Mouse (Mus musculus) hindbrain, postnatal 0 days (tissue): ENCODE measurements around the gene Qk. TPM values are rescaled to one million over a fixed set of nuclear protein-coding genes. Genes with fewer than 3 reads are reported as not detected.
A peak's percentile ranks its signal among the peaks of the same experiment; 100 is the strongest.

ENCODE experiments used
- ATAC-seq: fragments of 200-750 bp; cut with Nextera tagmentation; 2 replicates; pipeline ENCODE4 v1.8.0; 2017; ENCODE audit warnings: mild to moderate bottlenecking, moderate TSS enrichment, moderate library complexity
- DNase-seq: peaks from one replicate; pipeline ENCODE4 v3.0.0-alpha.2; 2015; ENCODE audit warnings: low spot score
- H3K27ac ChIP-seq: fragments of 300-500 bp; sonication (generic); 2 replicates; pipeline ENCODE4 v1.5.1; 2014; ENCODE audit warnings: mild to moderate bottlenecking
- H3K27me3 ChIP-seq: fragments of 300-500 bp; sonication (generic); 2 replicates; pipeline ENCODE4 v1.6.1; 2014; ENCODE audit warnings: low read length, mixed read lengths; ENCODE audit not compliant: insufficient read depth
- H3K36me3 ChIP-seq: fragments of 300-500 bp; sonication (generic); 2 replicates; pipeline ENCODE4 v1.6.1; 2014; ENCODE audit warnings: low read length, mixed read lengths; ENCODE audit not compliant: insufficient read depth
- H3K4me1 ChIP-seq: fragments of 300-500 bp; sonication (generic); 2 replicates; pipeline ENCODE4 v1.6.1; 2014; ENCODE audit warnings: antibody characterized with exemption, low read length, mixed read lengths; ENCODE audit not compliant: insufficient read depth
- H3K4me2 ChIP-seq: fragments of 300-500 bp; sonication (generic); 2 replicates; pipeline ENCODE4 v1.6.1; 2014; ENCODE audit warnings: low read depth, mild to moderate bottlenecking, low read length, moderate library complexity, mixed read lengths
- H3K4me3 ChIP-seq: fragments of 300-500 bp; sonication (generic); 2 replicates; pipeline ENCODE4 v1.5.1; 2014; ENCODE audit warnings: low read length
- H3K9ac ChIP-seq: fragments of 300-500 bp; sonication (generic); replicated peaks from 2 replicates; pipeline ENCODE4 v1.6.1; 2014; ENCODE audit warnings: mild to moderate bottlenecking, low read length, moderate library complexity, mixed read lengths
- H3K9me3 ChIP-seq: fragments of 300-500 bp; sonication (generic); 2 replicates; pipeline ENCODE4 v1.6.1; 2016; ENCODE audit warnings: low read length, mixed read lengths
- CTCF ChIP-seq: IDR thresholded peaks from 2 replicates; pipeline ENCODE4 v1.5.1; 2016; ENCODE audit warnings: antibody characterized with exemption, control low read depth, low read depth
- WGBS: fragments of 180-500 bp; shearing (Covaris S2); extraction: QIAGEN DNeasy Blood & Tissue Kit; methylation state at CpG from one replicate; pipeline ENCODE4 v1.1.7; 2014; 5-methylcytosine and 5-hydroxymethylcytosine counted together
- polyA plus RNA-seq: library from polyadenylated mRNA; unstranded; fragments of >200 nt; fragmentation: Nextera tagmentation; extraction: Ambion mirVana; gene quantifications from 2 replicates; pipeline ENCODE4 v1.2.1, GENCODE M21; 2015
- total RNA-seq: library from RNA; depleted of rRNA; stranded (reverse); fragments of >200 nt; gene quantifications from 2 replicates; pipeline ENCODE4 v1.2.3, GENCODE M21; 2014

Gene Qk
- total and polyA plus RNA-seq, 2 experiments from 2014 or later = 66.7 to 482 TPM

GRCm38 (mm10) chr17:10335809-10336499, 16.3 kb upstream of the Qk start:
- H3K36me3 ChIP-seq = no peaks in the 10 kb centered on the region
- no peak for TF ChIP-seq CTCF
- H3K9ac ChIP-seq = peak overlapping the region; percentile 60
- H3K27me3 ChIP-seq = no peaks in the 10 kb centered on the region
- peak overlapping the region; percentile 89 for H3K4me2 ChIP-seq
- 9% methylated on average over 16 of the region's 16 CpGs for WGBS
- no peaks in the 10 kb centered on the region; the same call in 1 of the 2 replicates for H3K4me1 ChIP-seq
- ATAC-seq (peak; percentile 54; the same call in 1 of the 2 replicates), DNase-seq (peak; percentile 66)
- peak overlapping the region; percentile 91 for H3K27ac ChIP-seq
- peak overlapping the region; percentile 48 for H3K4me3 ChIP-seq
- no peaks in the 10 kb centered on the region for H3K9me3 ChIP-seq

- H3K4me3 ChIP-seq = peak overlapping the region; percentile 48
- H3K9me3 ChIP-seq = no peaks in the 10 kb centered on the region
- DNase-seq (peak; percentile 91), ATAC-seq (peak; percentile 94)
- peak overlapping the region; percentile 91 for H3K27ac ChIP-seq
- no peaks in the 10 kb centered on the region for H3K27me3 ChIP-seq
- H3K4me2 ChIP-seq = peak overlapping the region; percentile 89
- no peaks in the 10 kb centered on the region; the same call in 1 of the 2 replicates for H3K4me1 ChIP-seq
- peak; percentile 64 for TF ChIP-seq CTCF
- H3K36me3 ChIP-seq = no peaks in the 10 kb centered on the region
- peak overlapping the region; percentile 60 for H3K9ac ChIP-seq
- under 1% methylated on average over 31 of the region's 31 CpGs for WGBS
These were observed 15.5 kb upstream of the Qk start for GRCm38 (mm10) chr17:10334957-10335690.

- Histone ChIP-seq H3K4me2 (peak overlapping the region; percentile 89), H3K27ac (peak overlapping the region; percentile 91), H3K4me3 (peak overlapping the region; percentile 48), H3K9ac (peak overlapping the region; percentile 60), H3K36me3 (no peaks in the 10 kb centered on the region), H3K9me3 (no peaks in the 10 kb centered on the region), H3K27me3 (no peaks in the 10 kb centered on the region), H3K4me1 (no peaks in the 10 kb centered on the region; the same call in 1 of the 2 replicates)
- WGBS = 6% methylated on average over 1 of the region's 1 CpGs
- DNase-seq (no peak), ATAC-seq (no peak)
- TF ChIP-seq CTCF = no peak
These were observed 14.8 kb upstream of the Qk start for GRCm38 (mm10) chr17:10334481-10334880.

GRCm38 (mm10) chr17:10333321-10333720, 13.7 kb upstream of the Qk start:
- no peaks in the 10 kb centered on the region for H3K9me3 ChIP-seq

GRCm38 (mm10) chr17:10332127-10332526, 12.5 kb upstream of the Qk start:
- no peak for DNase-seq

More at GRCm38 (mm10) chr17:10333321-10333720, 13.7 kb upstream of the Qk start:
- H3K27me3 ChIP-seq = no peaks in the 10 kb centered on the region
- H3K4me3 ChIP-seq = no peak overlapping the region
- H3K27ac ChIP-seq = peak overlapping the region; percentile 51; the same call in 1 of the 2 replicates
- no peak for ATAC-seq
- H3K4me1 ChIP-seq = no peaks in the 10 kb centered on the region; the same call in 1 of the 2 replicates
- no peaks in the 10 kb centered on the region for H3K36me3 ChIP-seq
- no peak for DNase-seq
- H3K4me2 ChIP-seq = no peak overlapping the region
- H3K9ac ChIP-seq = no peak overlapping the region
- TF ChIP-seq CTCF = no peak
- WGBS = 86% methylated on average over 8 of the region's 8 CpGs

GRCm38 (mm10) chr17:10329461-10329860, 9.8 kb upstream of the Qk start:
- Histone ChIP-seq H3K4me1 (no peaks in the 10 kb centered on the region), H3K27ac (no peak overlapping the region), H3K36me3 (no peaks in the 10 kb centered on the region), H3K4me3 (no peak overlapping the region), H3K9ac (no peak overlapping the region), H3K27me3 (no peaks in the 10 kb centered on the region), H3K9me3 (no peaks in the 10 kb centered on the region), H3K4me2 (no peak overlapping the region)
- DNase-seq = no peak
- TF ChIP-seq CTCF = no peak
- no peak for ATAC-seq
- WGBS = 58% methylated on average over 5 of the region's 5 CpGs

More at GRCm38 (mm10) chr17:10332127-10332526, 12.5 kb upstream of the Qk start:
- TF ChIP-seq CTCF = no peak
- no peak overlapping the region for H3K9ac ChIP-seq
- no peaks in the 10 kb centered on the region; the same call in 1 of the 2 replicates for H3K4me1 ChIP-seq
- no peaks in the 10 kb centered on the region for H3K27me3 ChIP-seq
- no peaks in the 10 kb centered on the region for H3K9me3 ChIP-seq
- no peak overlapping the region for H3K4me2 ChIP-seq
- no peak for ATAC-seq
- H3K27ac ChIP-seq = no peak overlapping the region
- WGBS = 68% methylated on average over 3 of the region's 3 CpGs
- H3K4me3 ChIP-seq = no peak overlapping the region
- H3K36me3 ChIP-seq = no peaks in the 10 kb centered on the region
